Mouse (Mus musculus) lung, adult 18-20 months (tissue): ENCODE results near the gene Klhl25.
"Not testable (repeated sequence)": the region's sequence is repeated elsewhere in the genome, so short reads cannot be mapped to it uniquely, and the experiment has no call there.

ENCODE experiments used
- DNase-seq, 2 experiments: peaks; one replicate each; pipeline ENCODE4 v3.0.0; 2022; ENCODE audit warnings: mixed read lengths in 2 of 2

Klhl25 gene

DNA sequence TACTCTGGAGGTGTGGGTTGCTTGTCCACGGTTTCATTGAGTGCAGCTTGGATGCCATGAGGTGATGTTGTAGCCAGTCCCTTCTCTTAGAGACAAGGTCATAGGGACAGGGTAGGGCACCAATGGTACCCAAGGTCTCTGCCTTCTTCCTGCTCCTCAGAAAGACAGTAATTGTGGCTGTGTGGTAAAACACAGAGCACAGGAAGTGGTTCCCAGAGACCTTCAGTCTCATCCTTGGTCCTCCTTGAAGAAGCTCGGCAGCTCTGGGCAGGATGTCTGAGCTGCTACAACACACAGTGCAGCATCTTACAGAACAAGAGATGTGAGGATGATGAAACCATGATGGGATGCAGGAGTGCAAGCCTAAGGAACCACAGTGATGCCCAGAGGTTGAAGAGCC is 31.3 kb downstream of the Klhl25 start:
- not testable (repeated sequence) for DNase-seq

DNA sequence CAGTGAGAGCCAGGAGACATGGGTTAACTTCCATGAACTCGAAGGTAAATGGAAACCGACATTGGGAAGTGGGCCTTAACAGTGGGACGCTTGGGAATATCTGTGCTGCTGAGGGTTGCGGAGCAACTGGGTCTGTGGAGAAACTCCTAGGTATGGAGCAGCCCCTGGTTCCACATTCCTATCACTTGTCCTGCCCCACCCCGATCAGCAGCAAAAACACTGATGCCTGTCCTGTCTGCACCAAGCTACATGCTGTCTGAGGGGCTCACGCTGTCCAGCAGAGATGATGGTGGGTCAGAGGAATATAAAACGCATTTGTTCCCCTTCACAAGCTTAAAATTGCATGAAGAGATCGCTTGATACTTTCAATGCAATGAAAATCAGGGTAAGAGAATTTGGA is 32.1 kb downstream of the Klhl25 start:
- no peak for DNase-seq

- peak; percentile 73 to 82 for DNase-seq
Observed at GRCm38 (mm10) chr7:75880650-75881049, 32.5 kb downstream of the Klhl25 start.

DNA sequence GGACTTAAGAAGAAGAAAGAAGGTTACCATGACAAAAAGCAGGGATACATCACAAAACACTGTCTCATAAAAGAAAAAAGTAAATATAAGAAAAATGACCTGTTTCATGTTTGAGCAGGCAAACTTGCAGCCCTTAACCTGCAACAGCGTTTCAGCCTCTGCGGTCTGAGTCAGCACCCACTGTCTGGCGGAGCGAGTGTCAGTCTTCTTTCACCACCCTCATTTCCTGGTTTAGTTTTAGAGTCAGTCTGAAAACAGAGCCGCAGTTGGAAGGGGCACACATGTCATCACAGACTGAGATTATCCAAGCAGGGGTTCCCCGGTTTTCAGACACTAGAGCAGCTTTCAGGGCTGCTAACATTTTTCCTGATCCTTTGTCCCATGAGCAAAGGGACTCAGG is 33.3 kb downstream of the Klhl25 start:
- no peak for DNase-seq

DNA sequence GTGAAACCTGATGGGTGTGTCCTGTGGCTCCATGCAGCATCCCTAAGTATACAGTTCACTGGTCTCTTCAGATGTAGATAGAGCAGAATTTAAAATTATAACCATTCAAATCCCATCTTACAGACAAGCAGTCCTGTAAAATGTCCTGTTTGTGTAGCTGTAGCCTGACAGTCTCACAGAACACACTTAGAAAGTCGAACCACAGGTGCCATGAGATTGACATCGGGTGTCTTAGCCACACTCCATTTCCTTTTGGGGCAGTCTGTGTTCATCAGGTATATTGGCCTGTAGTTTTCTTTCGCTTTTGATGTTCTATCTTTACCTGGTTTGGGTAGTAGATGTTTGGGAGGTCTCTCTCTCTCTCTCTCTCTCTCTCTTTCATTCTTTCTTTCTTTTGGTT is 33.7 kb downstream of the Klhl25 start:
- no peak for DNase-seq

DNA sequence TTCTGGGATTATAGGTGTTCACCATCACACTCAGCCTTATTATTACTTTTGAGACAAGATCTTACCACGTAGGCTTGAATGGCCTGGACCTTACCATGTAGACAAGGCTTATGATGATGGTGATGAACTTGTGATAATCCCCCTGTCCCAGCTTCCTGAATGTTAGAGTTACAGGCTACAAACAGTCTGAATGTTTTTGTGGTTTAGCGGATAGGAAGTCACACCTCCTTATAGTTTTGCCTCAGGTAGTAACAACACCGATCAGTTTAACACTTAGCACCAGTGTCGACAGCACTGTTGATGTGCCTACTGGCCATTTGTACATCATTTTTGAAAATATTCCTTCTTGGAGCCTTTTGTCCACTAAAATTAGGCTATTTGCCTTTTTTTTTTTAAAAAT is 43.4 kb downstream of the Klhl25 start:
- DNase-seq: no peak

DNA sequence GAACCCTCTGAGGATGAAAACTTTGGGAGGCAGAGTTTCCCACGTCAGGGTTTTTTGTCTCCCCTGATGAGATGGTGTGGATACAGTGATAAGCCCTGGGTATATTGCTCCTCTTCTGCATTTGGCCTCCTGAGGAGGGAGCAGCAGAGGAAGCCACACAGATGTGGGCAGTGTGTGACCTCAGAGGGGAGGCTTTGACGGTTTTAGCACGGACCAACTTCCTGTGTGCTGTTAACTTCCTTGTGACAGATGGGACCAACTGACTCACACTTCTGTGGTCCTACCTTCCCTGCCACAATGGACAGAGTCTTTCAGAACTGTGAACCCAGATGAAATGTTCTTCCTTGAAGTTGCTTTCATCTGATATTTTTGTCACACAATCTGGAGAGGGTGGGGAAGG is 44.6 kb downstream of the Klhl25 start:
- DNase-seq: no peak

GRCm38 (mm10) chr7:75893709-75894108 is 45.6 kb downstream of the Klhl25 start:
- no peak for DNase-seq

GRCm38 (mm10) chr7:75897041-75897440 is 48.9 kb downstream of the Klhl25 start:
- no peak for DNase-seq

- DNase-seq: no peak
Observed at GRCm38 (mm10) chr7:75899102-75899501, 51.0 kb downstream of the Klhl25 start.

GRCm38 (mm10) chr7:75899517-75899916 is 51.4 kb downstream of the Klhl25 start:
- DNase-seq: peak in 1 of 2 experiments; percentile 21

GRCm38 (mm10) chr7:75899954-75900353 is 51.8 kb downstream of the Klhl25 start:
- no peak for DNase-seq

DNA sequence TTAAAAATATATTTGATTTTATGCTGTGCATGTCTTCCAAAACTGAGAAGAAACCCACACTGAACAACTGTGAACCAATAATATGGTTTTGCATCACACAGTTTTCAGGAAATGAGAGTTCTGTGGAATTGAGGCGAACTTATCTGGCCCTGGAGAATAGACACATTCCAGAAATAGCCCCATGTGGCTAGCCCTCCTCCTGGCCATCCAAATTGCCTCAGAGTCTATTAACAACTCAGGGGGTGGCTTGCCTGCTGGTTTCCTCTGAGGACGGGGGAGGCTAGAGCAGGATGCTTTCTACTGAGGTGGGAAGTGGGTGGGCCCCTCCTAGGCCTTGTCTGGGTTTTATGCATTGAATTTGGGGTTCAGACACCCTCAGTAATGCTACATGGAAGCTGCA is 57.0 kb downstream of the Klhl25 start:
- DNase-seq: no peak

DNA sequence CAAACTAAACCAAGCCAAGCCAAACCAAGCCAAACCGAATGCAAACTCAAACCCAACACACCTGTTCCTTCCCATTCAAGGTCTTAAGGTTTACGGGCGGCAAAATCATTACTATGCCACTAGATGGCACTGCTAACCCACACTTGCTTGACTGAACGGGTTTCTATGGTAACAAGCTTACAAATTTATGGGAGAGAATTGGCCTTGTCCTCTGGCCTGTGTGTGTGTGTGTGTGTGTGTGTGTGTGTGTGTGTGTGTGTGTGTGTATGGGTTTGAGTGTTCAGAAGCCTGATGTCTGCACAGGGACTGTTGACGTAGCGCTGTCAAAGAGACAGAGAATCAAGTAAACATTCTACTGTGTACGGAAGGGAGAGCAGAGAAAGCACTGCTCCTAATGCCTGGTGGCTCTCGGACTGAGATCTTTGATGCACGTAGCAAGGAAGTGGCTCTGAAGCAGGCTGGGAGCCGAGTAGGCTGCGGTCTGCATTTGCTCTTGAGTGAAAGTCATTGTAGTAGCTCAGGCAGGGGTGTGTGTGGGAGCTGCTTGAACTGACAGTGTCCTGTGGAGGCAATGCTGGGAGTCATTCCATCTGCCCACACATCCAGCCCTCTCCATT is 62.0 kb downstream of the Klhl25 start:
- peak; percentile 40 to 49 for DNase-seq

DNA sequence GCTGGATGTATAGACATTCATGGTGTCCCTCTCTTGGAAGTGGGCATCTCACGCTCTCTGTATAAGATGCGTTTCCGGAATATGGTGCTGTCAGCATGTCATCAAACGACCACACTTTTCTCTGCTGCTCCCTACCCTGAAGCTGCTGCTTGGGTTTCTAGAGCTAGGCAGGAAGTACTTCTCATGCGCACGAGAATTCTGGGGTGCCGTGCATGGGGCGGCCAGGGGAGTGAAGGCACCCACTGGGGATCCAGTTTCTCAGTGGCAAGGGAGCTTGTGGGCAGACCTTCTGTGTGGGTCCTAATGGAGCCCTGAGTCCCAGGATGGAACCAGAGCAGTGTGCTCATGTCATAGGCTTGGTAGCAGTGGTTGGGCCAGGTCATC is 62.5 kb downstream of the Klhl25 start:
- DNase-seq: no peak

GRCm38 (mm10) chr7:75913952-75914351 is 65.8 kb downstream of the Klhl25 start:
- peak; percentile 51 to 64 for DNase-seq

DNA sequence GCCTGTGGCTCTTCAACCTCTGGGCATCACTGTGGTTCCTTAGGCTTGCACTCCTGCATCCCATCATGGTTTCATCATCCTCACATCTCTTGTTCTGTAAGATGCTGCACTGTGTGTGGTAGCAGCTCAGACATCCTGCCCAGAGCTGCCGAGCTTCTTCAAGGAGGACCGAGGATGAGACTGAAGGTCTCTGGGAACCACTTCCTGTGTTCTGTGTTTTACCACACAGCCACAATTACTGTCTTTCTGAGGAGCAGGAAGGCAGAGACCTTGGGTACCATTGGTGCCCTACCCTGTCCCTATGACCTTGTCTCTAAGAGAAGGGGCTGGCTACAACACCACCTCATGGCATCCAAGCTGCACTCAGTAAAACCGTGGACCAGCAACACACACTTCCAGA is 67.4 kb downstream of the Klhl25 start:
- DNase-seq: not testable (repeated sequence)

DNA sequence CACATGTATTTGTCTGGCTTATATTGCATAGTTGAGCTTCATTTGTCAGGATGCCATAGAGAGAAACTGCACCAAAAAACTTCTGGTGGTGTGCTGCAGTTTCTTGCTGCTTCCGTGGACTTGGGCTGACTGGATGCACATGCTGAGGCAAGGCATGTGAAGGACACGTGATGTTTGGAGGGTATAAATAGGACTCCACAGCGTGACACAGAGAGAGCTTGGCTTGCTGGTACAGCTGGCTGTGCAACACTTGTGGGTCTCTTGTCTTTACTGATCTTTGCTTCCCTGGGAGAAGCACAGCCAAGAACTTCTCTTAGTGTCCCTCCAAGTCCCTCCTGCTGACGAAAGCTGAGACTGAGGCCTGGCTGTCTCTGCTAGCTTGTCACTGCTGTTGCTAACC is 69.6 kb downstream of the Klhl25 start:
- no peak for DNase-seq

DNA sequence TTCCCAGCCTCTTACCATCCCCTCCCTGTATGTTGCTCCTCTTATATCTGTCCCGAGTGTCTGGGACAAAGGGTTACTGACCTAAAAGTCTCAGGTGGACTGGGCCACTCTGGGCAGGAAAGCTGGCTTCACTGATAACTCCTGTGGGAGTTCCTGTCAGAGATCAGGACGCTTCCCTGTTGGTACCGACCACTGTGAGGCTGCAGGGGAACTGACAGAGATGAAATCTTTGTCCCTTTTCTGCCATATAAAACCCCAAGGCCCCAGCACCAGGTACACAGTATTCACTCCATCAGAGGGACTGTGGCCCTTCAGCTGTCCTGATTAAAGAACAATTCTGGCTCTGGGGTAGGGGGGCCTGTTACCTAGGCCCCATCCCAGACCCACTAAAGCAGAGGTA is 71.6 kb downstream of the Klhl25 start:
- not testable (repeated sequence) for DNase-seq
